Mouse (Mus musculus): ENCODE results near the gene Erich3.

DNA sequence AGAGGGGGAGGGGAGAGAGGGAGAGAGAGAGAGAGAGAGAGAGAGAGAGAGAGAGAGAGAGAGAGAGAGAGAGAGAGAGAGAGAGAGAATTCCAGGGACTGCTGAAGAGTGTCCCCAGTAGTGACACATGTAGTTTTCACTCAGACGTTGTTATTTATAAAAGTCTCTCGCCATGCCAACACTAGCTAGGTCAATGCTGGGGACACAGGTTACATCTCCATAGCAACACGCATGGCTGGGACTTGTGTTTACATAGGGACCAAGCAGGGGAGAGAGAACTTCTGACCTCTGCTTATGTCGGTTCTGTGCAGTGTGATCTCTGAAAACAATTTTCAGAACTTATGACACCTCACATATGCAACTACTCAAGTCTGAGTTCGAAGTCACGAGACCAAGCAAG lies 9.4 kb upstream of the Erich3 start:
- TF ChIP-seq CTCF (IDR thresholded peaks at IDR 0.05; ENCODE audit: extremely low read depth, insufficient read depth, low read length): no peak
- TF ChIP-seq POLR2A (IDR thresholded peaks at IDR 0.05; ENCODE audit: extremely low read depth, insufficient read depth, low read length): no peak
